Mouse (Mus musculus): ENCODE data around the gene Ubp1.

DNA sequence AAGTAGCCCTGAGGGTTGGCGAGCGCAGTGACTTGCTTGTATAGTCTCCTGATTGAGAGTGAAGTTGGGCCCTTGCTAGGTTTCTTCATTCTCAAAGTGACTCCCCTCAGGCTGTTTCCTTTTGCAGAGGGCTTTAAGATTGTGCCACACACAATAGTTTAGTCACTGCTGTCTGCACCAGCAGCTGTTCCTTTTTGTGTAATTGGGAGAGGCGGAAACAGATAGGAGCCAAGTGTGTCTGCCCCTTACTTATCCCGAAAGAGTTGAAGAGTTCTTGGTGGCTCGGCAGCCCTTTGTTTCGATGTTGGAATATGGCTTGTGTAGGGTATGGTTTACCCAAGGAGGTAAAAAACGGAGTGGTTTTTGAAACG is 1.4 kb downstream of the Ubp1 start:
- TF ChIP-seq SRF (IDR thresholded peaks at IDR 0.05; ENCODE audit: control insufficient read depth, insufficient read length, low read depth) (no peak), POLR2A (IDR thresholded peaks at IDR 0.05; ENCODE audit: insufficient read length, low read depth) (no peak), TCF12 (IDR thresholded peaks at IDR 0.05; ENCODE audit: insufficient read depth, poor library complexity, severe bottlenecking) (no peak), REST (IDR thresholded peaks at IDR 0.05; ENCODE audit: insufficient read depth, insufficient read length) (no peak), E2F4 (IDR thresholded peaks at IDR 0.05; ENCODE audit: insufficient read depth) (no peak), POLR2AphosphoS2 (IDR thresholded peaks at IDR 0.05; ENCODE audit: insufficient read length, low read depth) (no peak), MYOG (IDR thresholded peaks at IDR 0.05; ENCODE audit: control insufficient read depth in 1 of 3, insufficient read depth in 1 of 3, insufficient read length in 2 of 3, low read depth in 2 of 3) (no peak), USF1 (IDR thresholded peaks at IDR 0.05; ENCODE audit: low read depth) (no peak), CEBPB (IDR thresholded peaks at IDR 0.05; ENCODE audit: insufficient read depth, poor library complexity, severe bottlenecking) (no peak), TCF3 (IDR thresholded peaks at IDR 0.05; ENCODE audit: insufficient read length, low read depth) (no peak)
